ENCODE assay signal across 8 mouse cellular contexts in genomic region chr2:84838593-84838949, GRCm38 (mm10). TPM values are rescaled to one million over a fixed set of nuclear protein-coding genes. Genes with fewer than 3 reads are reported as not detected.
A peak's percentile ranks its signal among the peaks of the same experiment; 100 is the strongest.
DNase-seq lines count a peak whose midpoint lies in the region; ATAC-seq and TF ChIP-seq lines count a peak whose summit lies in the region.

Gene Slc43a1 (plus strand): TSS chr2:84838850.

- H3K27ac ChIP-seq in layer of hippocampus, adult 2 months = no peak within 1 kb of the TSS
- peak within 1 kb of the TSS; percentile 82; the same call in 1 of the 2 replicates for H3K27ac ChIP-seq in embryonic facial prominence, embryonic 11.5 days (replicated peaks; ENCODE audit: low read depth, low read length)
- no peak within 1 kb of the TSS for H3K27ac ChIP-seq in hindbrain, embryonic 14.5 days
- no peak within 1 kb of the TSS for H3K27ac ChIP-seq in midbrain, embryonic 15.5 days

- DNase-seq in layer of hippocampus, adult 2 months (ENCODE audit: low spot score in 2 of 2) = no peak
- no peak for DNase-seq in layer of hippocampus, adult 11-12 months (ENCODE audit: low spot score)
- DNase-seq in embryonic facial prominence, embryonic 11.5 days (ENCODE audit: low spot score) = peak; percentile 5
- DNase-seq in hindbrain, embryonic 14.5 days (ENCODE audit: low spot score) = no peak
- DNase-seq in right cerebral cortex, adult 2 months (ENCODE audit: low spot score in 2 of 2) = no peak
- no peak for DNase-seq in MN1 (ENCODE audit: low spot score)
- DNase-seq in ovary, adult 18-20 months (ENCODE audit: low spot score) = no peak

- peak within 1 kb of the TSS; percentile 60 for H3K4me3 ChIP-seq in layer of hippocampus, adult 2 months
- peak within 1 kb of the TSS; percentile 62 for H3K4me3 ChIP-seq in embryonic facial prominence, embryonic 11.5 days (ENCODE audit: low read depth, low read length)
- peak within 1 kb of the TSS; percentile 44 for H3K4me3 ChIP-seq in hindbrain, embryonic 14.5 days (replicated peaks; ENCODE audit: low read length)
- peak within 1 kb of the TSS; percentile 46 for H3K4me3 ChIP-seq in midbrain, embryonic 15.5 days

- H3K9ac ChIP-seq in embryonic facial prominence, embryonic 11.5 days (replicated peaks; ENCODE audit: low read length) = peak within 1 kb of the TSS; percentile 78
- peak within 1 kb of the TSS; percentile 41 for H3K9ac ChIP-seq in hindbrain, embryonic 14.5 days
- peak within 1 kb of the TSS; percentile 36; the same call in 1 of the 2 replicates for H3K9ac ChIP-seq in midbrain, embryonic 15.5 days

- ATAC-seq in embryonic facial prominence, embryonic 11.5 days (replicated peaks; ENCODE audit: insufficient number of reproducible peaks, low FRiP score, low TSS enrichment, low read depth) = no peak
- no peak for ATAC-seq in hindbrain, embryonic 14.5 days (ENCODE audit: low FRiP score)
- ATAC-seq in midbrain, embryonic 15.5 days (replicated peaks) = no peak

- peak within 1 kb of the TSS; percentile 93 for H3K4me2 ChIP-seq in embryonic facial prominence, embryonic 11.5 days (ENCODE audit: low read depth, low read length)
- peak within 1 kb of the TSS; percentile 93 for H3K4me2 ChIP-seq in hindbrain, embryonic 14.5 days (replicated peaks)
- H3K4me2 ChIP-seq in midbrain, embryonic 15.5 days = peak within 1 kb of the TSS; percentile 93

- H3K4me1 ChIP-seq in embryonic facial prominence, embryonic 11.5 days (ENCODE audit: control insufficient read depth, insufficient read depth, low read length) = peaks cover 3% of the 10 kb centered on the region; the same call in 1 of the 2 replicates
- peaks cover 8% of the 10 kb centered on the region; the same call in 1 of the 2 replicates for H3K4me1 ChIP-seq in hindbrain, embryonic 14.5 days (replicated peaks; ENCODE audit: control insufficient read depth, insufficient read depth, low read length)
- H3K4me1 ChIP-seq in midbrain, embryonic 15.5 days = peaks cover 21% of the 10 kb centered on the region

- H3K27me3 ChIP-seq in embryonic facial prominence, embryonic 11.5 days (ENCODE audit: control insufficient read depth, insufficient read depth, low read length) = no peaks in the 10 kb centered on the region
- H3K27me3 ChIP-seq in hindbrain, embryonic 14.5 days (ENCODE audit: control insufficient read depth, insufficient read depth, low read length) = peaks cover 46% of the 10 kb centered on the region
- peaks cover 44% of the 10 kb centered on the region for H3K27me3 ChIP-seq in midbrain, embryonic 15.5 days (replicated peaks)

- H3K9me3 ChIP-seq in embryonic facial prominence, embryonic 11.5 days (replicated peaks; ENCODE audit: control insufficient read depth, low read length) = no peaks in the 10 kb centered on the region
- no peaks in the 10 kb centered on the region for H3K9me3 ChIP-seq in hindbrain, embryonic 14.5 days (ENCODE audit: control insufficient read depth, low read length)
- H3K9me3 ChIP-seq in midbrain, embryonic 15.5 days = no peaks in the 10 kb centered on the region

- no peak for TF ChIP-seq CTCF in layer of hippocampus, adult 2 months (conservative IDR thresholded peaks at IDR 0.05)

- H3K36me3 ChIP-seq in embryonic facial prominence, embryonic 11.5 days (replicated peaks; ENCODE audit: control insufficient read depth, insufficient read depth, low read depth, low read length) = no peaks in the 10 kb centered on the region
- H3K36me3 ChIP-seq in hindbrain, embryonic 14.5 days (replicated peaks; ENCODE audit: control insufficient read depth, insufficient read depth) = no peaks in the 10 kb centered on the region
- no peaks in the 10 kb centered on the region for H3K36me3 ChIP-seq in midbrain, embryonic 15.5 days (replicated peaks)

- WGBS in embryonic facial prominence, embryonic 11.5 days = 12% methylated on average over 10 of the region's 10 CpGs
- WGBS in hindbrain, embryonic 14.5 days = 15% methylated on average over 10 of the region's 10 CpGs
- 15% methylated on average over 10 of the region's 10 CpGs for WGBS in midbrain, embryonic 15.5 days

RNA-seq across cellular contexts. Expression of gene Slc43a1, which starts in this region (rescaled TPM):
- total RNA-seq in layer of hippocampus, adult 2 months (2021) = under 1 TPM; 0.27 to 0.79 TPM
- 23.1 and 28.0 TPM in 2 replicates for polyA plus RNA-seq in embryonic facial prominence, embryonic 11.5 days (2014; fragmentation: Nextera tagmentation; extraction: Ambion mirVana)
- 1.5 and 1.6 TPM in 2 replicates for polyA plus RNA-seq in hindbrain, embryonic 14.5 days (2014; fragmentation: Nextera tagmentation; extraction: Ambion mirVana)
- polyA plus RNA-seq in midbrain, embryonic 15.5 days (2015; fragmentation: Nextera tagmentation; extraction: Ambion mirVana) = 1.2 and 1.9 TPM in 2 replicates
